Mouse (Mus musculus): ENCODE measurements around the gene Alyref2. TPM values are rescaled to one million over a fixed set of nuclear protein-coding genes. Genes with fewer than 3 reads are reported as not detected.

Gene Alyref2
- total RNA-seq, 2 experiments from 2014 or later = 1.3 to 1.4 TPM

DNA sequence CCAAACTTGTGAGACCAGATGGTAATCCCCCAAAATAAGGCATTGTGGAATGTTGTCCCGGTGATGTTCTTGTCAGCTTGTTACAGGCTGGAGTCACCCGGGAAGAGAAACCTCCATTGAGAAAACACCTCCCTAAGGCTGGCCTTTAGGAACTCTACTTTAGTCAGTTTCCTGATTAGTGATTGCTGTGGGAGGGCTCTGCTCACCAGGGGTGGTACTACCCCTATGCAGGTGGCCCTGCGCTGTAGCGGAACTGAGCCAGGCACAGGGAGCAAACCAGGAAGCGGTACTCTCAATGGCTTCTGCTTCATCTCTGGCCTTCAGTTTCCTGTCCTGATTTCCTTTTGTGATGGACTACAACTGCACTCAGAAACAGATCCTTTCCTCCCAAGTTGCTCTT lies 3.4 kb upstream of the Alyref2 start:
- DNase-seq (ENCODE audit: low spot score) = no peak

DNA sequence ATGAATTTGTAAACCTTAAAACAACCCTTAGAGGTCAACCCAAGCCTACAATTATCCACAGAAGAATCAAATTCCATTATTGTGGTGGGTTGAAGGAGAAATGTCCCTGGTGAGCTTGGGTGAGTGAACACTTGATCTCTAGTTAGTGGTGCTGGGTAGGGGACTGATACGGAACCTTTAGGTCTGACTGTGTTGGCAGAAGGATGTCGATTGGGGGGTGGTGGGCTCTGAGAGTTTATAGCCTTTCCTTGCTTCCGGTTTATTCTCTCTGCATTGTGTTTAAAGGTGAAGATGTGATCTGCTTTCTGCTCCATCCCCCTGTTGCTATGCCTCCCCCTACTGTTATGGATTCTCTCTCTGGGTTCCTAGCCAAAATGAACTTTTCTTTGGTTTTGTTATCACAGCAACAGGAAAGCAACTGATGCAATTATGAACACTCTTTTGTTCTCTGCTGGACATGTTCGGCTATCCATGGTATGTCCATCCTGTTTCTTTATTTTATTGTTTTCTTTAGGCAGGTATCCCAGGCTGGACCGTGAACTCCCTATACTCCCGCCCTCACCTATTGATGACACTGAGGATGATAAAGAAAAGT lies 2.2 kb upstream of the Alyref2 start:
- DNase-seq (ENCODE audit: low spot score) = no peak

DNA sequence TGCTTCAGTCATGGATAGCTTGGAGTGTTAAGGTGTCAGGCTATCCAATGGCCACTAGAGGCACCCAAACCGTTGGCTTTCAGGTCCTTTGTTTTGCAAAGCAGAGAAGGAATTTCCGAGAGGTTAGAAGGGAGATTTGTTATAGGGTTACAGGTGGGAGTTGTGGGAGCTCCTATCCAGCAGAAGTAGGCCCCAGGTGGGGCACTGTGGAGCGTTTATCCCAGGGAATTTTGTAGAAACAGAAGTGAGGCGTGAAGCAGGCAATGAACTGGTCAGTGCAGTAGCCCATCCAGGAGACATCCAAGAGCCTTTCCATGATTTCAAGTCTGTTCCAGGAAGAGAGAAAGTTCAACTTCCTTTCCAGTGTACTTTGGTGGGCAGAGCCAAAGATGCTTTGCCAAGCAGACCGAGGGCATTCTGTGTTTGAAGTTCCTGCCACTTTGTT lies 1.6 kb upstream of the Alyref2 start:
- peak; percentile 31 for DNase-seq (ENCODE audit: low spot score)

DNA sequence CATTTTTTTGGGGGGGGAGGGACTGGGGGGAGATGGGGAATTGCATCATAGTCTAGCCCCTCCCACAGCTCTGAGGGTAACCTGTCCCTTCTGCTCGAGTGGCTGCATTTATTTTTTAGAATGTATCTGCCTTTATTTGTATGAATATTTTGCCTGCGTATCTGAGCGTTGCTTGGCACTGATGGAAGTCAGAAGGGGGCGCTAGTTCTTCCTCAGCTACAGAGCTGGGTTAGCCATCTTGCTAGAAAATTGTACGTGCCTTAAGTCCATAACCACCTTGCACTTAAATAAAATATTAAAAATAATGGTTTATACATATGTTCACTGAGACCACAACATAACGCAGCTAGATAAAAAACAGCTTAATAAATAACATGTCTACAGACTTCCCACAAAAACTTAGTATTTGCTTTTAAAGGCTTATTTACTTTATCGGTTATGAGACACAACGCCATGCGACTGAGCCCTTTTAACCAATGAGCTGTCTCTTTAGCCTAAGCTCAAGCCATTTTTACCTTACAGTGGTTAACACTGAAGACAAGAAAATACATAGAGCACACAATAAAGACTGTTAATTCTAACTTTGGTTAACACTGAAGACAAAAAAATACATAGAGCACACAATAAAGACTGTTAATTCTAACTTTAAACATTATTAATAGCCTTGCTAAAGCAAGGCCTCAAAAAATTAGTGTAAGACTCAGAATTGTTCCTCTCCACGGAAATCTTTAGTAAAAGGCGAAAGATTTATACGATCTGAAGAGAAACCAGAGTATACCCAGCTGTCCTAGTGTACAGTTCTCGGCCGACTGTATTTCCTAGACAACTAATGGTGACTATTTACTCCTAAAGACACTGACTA lies 659 bp upstream of the Alyref2 start:
- peak; percentile 44 for DNase-seq (ENCODE audit: low spot score)

DNA sequence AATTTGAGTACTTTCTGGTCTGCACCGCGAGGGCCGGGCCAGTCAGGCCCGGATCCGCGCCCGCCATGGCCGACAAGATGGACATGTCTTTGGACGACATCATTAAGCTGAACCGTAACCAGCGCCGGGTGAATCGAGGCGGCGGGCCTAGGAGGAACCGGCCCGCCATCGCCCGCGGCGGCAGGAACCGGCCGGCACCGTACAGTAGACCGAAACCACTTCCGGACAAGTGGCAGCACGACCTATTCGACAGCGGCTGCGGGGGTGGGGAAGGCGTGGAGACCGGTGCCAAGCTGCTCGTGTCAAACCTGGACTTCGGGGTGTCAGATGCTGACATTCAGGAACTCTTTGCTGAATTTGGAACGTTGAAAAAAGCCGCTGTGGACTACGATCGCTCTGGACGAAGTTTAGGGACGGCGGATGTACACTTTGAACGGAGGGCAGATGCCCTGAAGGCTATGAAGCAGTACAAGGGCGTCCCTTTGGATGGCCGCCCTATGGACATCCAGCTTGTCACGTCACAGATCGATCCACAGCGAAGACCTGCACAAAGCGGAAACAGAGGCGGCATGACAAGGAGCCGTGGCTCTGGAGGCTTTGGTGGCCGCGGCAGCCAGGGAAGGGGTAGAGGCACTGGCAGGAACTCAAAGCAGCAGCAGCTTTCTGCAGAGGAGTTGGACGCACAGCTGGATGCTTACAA lies 464 bp downstream of the Alyref2 start:
- DNase-seq (ENCODE audit: low spot score) = no peak

DNA sequence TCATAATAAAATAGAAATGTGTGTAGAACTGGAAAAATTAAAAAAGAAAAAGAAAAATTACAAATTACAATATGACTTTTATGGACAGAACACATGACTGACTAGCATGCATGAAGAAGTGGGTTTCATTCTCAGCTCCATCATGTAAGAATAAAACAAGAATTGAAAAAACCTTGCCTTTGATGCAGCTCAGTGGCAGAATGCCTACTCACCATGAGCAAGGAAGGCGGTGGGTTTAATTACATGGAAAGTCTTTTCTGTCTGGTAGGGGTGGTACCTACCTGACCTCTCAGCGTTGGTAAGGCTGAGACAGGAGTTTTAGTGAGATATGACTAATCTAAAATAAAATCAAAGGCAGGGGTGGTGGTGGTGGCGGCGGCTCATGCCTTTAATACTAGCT lies 1.3 kb downstream of the Alyref2 start:
- no peak for DNase-seq (ENCODE audit: low spot score)

DNA sequence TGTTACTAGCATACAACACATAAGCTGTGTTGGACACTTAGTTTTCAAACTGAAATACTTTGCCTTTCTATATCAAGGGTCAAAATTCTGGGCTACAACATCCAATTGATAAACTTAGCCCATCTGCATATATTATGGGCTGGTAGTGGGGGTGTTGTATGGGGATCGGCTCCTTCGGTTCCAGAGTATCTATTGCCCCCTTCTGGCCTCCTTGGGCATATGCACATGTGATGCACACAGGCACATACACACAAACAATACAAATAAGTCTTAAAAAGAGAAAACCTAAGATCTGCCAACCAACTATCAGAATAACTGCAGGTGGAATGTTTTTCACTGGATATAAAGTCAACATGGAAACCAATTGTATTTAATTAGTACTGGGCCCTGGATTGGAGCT lies 10.0 kb downstream of the Alyref2 start:
- DNase-seq (ENCODE audit: low spot score) = no peak

DNA sequence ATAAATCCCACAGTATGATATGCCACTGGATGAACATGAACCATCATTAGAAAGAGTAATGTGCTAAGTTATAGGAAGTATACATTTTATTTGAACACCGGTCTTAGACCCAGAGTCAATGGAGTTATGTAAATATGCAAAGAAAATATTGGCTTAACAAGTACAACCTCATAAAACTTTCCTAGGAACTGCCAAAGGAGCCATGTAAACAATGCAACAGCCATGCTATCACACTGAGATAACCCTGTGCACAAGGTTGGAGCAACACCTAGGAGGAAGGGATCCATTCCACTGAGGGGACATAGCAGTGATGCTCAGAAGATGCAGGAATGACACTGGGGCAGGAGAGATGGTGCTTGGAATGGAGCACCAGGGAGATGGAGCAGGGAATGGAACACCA lies 10.5 kb downstream of the Alyref2 start:
- no peak for DNase-seq (ENCODE audit: low spot score)

DNA sequence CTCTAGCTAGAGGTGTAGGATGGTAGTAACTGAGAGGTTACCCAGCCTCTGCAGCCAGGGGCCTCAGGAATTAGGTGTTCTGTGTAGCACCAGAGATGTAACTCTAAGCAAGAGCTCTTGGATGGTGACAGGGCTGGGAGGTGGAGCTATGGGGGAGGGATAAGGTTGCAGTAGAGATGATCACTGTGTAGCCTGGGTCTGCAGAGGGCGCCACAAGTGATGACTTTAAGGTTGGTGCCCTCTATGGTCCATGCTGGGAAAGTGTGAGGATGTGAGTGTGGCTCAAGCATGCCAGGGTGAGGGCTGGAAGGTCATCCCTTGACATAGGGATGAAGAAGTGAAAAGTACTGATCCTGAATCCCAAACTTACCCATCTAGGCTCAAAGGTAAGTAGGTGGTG lies 11.8 kb downstream of the Alyref2 start:
- no peak for DNase-seq (ENCODE audit: low spot score)

DNA sequence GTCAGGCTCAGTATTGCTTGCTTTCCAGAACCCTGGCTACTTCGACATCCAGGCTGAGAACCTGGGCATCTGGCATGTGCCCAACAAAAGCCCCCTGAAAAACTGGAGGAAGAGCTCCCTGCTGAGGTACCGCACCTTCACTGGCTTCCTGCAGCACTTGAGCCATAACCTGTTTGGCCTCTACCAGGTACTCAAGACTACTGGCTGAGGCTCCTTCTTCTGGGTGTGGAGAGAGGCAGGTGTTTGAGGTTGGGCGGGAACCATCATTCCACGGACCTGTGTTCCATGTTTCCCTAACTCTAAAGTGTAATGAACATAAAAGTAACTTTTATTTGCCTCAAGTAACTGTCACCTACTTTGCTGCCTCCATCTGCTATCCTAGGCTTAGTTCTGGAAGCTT lies 12.3 kb downstream of the Alyref2 start:
- no peak for DNase-seq (ENCODE audit: low spot score)

DNA sequence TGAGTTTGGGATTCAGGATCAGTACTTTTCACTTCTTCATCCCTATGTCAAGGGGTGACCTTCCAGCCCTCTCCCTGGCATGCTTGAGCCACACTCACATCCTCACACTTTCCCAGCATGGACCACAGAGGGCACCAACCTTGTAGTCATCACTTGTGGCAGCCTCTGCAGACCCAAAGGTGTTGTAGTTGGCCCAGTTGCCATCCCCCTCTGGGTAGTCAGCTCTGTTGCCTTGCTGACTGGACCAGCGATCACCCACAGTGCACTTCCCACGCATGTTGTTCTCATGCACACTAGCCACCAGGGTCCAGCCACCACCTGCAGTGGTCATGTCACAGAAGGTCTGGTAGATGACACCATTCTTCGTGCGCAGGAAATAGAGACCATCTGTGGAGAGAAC lies 28.1 kb downstream of the Alyref2 start:
- no peak for DNase-seq (ENCODE audit: low spot score)

DNA sequence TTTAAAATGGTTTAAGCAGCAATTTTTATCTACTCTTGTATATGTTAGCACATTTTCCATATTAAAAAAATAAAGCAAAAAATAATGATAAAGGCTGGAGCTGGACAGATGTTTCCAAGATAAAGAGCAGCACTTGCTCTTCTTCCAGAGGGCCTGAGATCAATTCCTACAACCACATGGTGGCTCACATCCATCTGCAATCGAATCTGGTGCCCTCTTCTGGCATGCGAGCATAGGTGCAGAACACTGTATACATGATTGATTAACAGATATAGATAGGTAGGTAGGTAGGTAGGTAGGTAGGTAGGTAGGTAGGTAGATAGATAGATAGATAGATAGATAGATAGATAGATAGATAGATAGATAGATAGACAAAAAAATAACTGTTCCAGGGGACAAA lies 29.6 kb downstream of the Alyref2 start:
- no peak for DNase-seq (ENCODE audit: low spot score)

DNA sequence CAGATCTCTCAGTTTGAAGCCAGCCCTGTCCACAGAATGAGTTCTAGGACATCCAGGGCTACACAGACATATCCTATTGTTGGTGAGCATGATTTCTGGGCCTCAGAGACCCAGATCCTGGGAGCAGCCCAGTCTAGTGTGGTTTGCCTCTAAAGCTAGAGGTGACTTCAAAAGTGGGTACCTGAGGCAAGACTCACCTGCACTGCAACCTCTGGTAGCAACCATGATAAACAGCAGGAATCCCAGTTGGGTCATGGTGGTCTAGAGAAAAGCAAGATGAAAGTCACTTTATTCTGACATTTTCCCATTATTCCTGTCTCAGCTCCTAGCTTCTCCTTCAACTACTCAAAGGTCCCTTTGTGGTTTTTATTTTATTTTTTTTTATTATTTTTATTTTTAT lies 31.3 kb downstream of the Alyref2 start:
- DNase-seq (ENCODE audit: low spot score) = no peak

DNA sequence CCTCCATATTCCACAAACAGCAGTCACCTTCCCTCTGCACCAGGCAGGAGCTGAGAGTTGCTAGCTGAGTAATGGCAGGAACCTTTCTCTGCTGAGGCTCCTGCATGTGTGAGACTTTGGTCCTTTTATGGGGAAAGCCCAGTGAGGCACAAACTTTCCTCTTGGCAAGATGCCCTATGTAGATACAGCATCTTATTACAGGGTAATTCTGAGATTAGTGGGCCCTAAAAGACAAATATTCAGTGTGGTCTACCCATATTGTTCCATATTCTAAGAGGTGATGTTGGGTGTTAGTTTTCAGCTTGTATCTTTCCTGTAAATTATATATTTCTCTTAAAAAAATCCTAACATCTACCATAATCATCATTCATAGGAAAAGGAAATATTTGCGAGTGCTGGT lies 31.9 kb downstream of the Alyref2 start, which contains the start of gene Itln1:
Itln1 (minus strand) TSS at position 101 of the 400 bp plus-strand sequence.
- DNase-seq (ENCODE audit: low spot score) = no peak

DNA sequence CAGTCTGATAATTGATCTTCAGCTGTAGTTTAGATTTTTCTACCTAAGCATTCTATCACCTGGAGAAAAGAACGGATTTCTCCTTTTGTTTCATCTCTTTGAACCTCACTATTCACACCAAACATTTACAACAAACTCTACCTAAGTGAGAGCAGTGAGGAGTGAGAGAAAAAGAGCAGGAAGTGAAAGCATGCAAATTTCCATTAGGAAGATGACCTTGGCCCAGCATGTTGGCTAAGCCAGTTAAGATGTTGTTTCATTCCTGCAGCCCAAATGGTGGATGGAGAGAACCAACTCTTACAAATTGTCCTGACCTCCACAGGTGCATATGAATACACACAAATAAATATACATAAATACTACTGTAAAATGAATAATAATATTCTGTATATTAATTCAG lies 37.4 kb downstream of the Alyref2 start:
- DNase-seq (ENCODE audit: low spot score) = no peak

DNA sequence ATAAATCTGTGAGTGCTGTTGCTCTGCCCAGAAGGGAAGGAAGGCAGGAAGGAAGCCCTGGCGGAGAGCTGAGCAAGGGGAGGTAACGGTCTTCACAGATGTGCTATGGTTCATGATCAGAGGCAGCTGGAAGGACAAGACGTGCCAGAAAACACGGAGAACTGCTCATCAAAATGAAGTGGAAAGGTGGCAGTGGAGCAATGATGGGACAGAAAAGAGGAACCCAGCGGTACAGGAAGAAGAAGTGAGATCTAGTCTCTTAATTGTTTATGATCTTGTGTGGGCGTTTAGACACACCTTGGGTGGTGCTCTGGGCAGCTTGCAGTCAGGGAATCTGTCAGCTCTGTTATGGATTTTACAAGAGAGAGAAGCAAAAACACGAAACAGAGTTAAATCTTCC lies 48.0 kb downstream of the Alyref2 start:
- no peak for DNase-seq (ENCODE audit: low spot score)

DNA sequence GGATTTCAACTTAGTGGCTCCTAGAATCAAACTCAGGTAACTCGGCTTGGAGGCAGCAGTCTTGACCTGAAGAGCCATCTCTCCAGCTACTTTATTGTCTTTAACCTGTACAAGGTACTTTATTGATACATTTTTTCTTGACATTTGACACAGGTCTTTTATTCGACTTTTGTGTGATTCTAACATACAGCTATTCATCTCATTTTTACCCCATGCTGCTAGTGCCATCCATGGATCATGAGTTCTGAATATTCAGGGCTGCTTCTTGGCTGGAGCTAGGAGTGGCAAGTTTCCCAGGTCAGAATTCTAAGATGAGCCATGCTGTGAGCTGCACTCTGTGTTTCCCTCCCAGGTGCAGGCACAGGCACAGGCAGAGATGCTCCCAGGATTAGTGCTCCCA lies 49.0 kb downstream of the Alyref2 start:
- no peak for DNase-seq (ENCODE audit: low spot score)

DNA sequence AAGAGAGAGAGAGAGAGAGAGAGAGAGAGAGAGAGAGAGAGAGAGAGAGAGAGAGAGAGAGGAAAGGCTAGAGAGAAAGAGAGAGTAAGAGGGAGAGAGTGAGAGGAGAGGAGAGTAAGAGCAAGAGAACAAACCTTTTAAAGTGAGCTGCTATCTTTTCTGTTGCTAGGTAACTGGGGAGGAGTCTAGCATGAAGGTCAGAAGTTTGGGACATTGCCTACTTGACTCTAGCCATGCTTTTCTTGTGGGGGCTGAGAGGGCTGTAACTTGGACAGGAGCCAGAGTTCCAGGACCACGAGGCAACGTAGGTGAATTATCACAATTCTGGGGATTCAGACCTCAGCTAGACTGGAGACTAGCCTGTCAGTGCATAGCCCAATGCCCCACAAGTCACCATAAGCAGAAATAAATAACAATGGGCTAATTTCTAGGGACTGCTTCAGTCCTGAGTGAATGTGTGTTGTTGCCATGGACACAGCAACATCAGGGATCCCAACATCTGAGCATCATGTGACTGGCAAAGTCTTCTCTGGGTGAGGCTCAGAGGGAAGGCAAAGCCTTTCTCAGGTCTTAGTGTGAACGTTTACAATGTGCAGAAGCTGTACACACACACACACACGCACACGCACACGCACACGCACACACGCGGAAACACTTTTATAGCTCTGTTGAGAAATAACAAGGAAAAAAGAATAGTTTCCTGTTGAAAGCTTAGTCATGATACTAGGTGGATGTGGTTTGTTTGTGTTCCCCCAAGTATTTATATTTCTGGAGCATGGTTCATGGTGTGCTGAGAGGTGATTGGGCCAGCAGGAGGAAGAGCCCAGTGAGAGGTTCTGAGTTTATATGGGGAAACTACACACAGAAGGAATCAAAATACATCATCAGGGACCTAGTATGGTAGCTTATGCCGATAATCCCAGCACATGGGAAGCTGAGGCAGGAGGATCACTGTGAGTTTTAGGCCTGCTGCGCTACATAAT lies 50.4 kb downstream of the Alyref2 start:
- no peak for DNase-seq (ENCODE audit: low spot score)
